Mouse (Mus musculus) limb, embryonic 13.5 days (tissue): ENCODE measurements around the gene Wbp1. TPM values are rescaled to one million over a fixed set of nuclear protein-coding genes. Genes with fewer than 3 reads are reported as not detected.
"Not testable (repeated sequence)": the region's sequence is repeated elsewhere in the genome, so short reads cannot be mapped to it uniquely, and the experiment has no call there.

Experiments used
- ATAC-seq: fragments of 200-750 bp; cut with Nextera tagmentation; 2 replicates; pipeline ENCODE4 v1.8.0; 2017; ENCODE audit warnings: low read depth, moderate number of reproducible peaks, moderate TSS enrichment; ENCODE audit not compliant: low FRiP score
- H3K27ac ChIP-seq: fragments of 300-500 bp; sonication (generic); 2 replicates; pipeline ENCODE4 v1.5.1; 2015; ENCODE audit warnings: inconsistent platforms, mild to moderate bottlenecking, moderate library complexity
- H3K27me3 ChIP-seq: fragments of 300-500 bp; sonication (generic); 2 replicates; pipeline ENCODE4 v1.6.1; 2015; ENCODE audit warnings: mild to moderate bottlenecking, inconsistent platforms
- H3K36me3 ChIP-seq: fragments of 300-500 bp; sonication (generic); 2 replicates; pipeline ENCODE4 v1.6.1; 2015; ENCODE audit warnings: inconsistent platforms, mild to moderate bottlenecking, moderate library complexity
- H3K4me1 ChIP-seq: fragments of 300-500 bp; sonication (generic); 2 replicates; pipeline ENCODE4 v1.6.1; 2015; ENCODE audit warnings: inconsistent platforms
- H3K4me2 ChIP-seq: fragments of 300-500 bp; sonication (generic); replicated peaks from 2 replicates; pipeline ENCODE4 v1.6.1; 2015; ENCODE audit warnings: inconsistent platforms, mild to moderate bottlenecking, moderate library complexity
- H3K4me3 ChIP-seq: fragments of 300-500 bp; sonication (generic); 2 replicates; pipeline ENCODE4 v1.5.1; 2015; ENCODE audit warnings: moderate library complexity, mild to moderate bottlenecking, inconsistent platforms
- H3K9ac ChIP-seq: fragments of 300-500 bp; sonication (generic); 2 replicates; pipeline ENCODE4 v1.6.1; 2015; ENCODE audit warnings: mild to moderate bottlenecking, inconsistent platforms
- H3K9me3 ChIP-seq: fragments of 300-500 bp; sonication (generic); 2 replicates; pipeline ENCODE4 v1.6.1; 2016; ENCODE audit warnings: inconsistent platforms
- WGBS: fragments of 180-500 bp; shearing (Covaris S2); methylation state at CpG from one replicate; pipeline ENCODE4 v1.1.7; 2015; 5-methylcytosine and 5-hydroxymethylcytosine counted together
- polyA plus RNA-seq: library from polyadenylated mRNA; unstranded; fragments of >200 nt; fragmentation: Nextera tagmentation; extraction: Ambion mirVana; gene quantifications from 2 replicates; pipeline ENCODE4 v1.2.1, GENCODE M21; 2015

Wbp1 gene
- 161 and 169 TPM in 2 replicates for polyA plus RNA-seq

DNA sequence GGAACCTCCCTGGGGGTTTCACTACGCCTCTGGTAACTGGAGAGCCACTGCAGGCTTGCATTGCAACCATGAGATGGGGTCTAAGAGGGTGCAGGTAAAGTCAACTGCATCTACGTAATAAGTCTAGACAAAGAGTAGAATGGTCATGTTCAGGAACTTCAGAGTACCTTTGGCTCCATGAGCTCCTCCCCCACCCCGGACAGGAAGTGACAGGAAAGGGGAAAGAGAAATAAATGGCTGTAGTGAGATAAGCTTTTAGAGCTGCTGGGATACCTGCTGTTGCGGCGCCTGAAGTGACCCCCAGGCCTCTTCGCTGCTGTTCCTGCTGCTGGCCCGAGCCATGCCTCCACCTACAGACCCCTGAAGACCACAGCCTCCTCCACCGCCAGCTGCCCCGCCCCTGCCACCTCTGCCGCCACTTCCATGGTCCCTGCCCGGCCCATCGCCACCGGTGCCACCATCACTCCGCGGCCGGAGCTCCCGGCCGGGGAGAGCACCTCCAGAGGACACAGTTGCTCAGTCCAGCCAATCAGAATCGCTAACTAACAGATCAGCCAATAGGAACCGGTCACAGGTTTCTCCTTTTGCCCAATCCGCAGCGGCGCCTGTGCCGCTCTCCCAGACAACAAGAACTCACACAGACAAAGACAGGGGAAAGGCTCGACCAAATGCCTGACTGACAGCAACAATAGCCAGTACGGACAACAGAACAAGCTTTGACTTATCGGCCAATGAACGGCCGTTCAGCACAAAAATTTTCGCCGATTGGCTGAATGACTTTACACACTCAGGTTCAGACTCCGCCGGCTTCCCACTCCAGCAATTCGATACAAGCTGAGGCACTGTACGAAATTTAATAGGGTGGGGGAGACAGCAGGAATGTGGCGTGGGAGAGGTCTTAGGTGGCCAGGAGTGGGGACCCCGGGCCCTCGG lies at the start of gene Wbp1:
TSS of gene Wbp1 (minus strand) at position 630 of the 933 bp plus-strand sequence.
- WGBS = under 1% methylated on average over 38 of the region's 38 CpGs
- peak within 1 kb of the TSS; percentile 99 for H3K27ac ChIP-seq
- H3K4me2 ChIP-seq = peak within 1 kb of the TSS; percentile 94
- peak within 1 kb of the TSS; percentile 77 for H3K4me3 ChIP-seq
- no peaks in the 10 kb centered on the region for H3K9me3 ChIP-seq
- H3K27me3 ChIP-seq = no peaks in the 10 kb centered on the region
- peak; percentile 95 for ATAC-seq
- H3K36me3 ChIP-seq = peaks cover 33% of the 10 kb centered on the region
- peaks cover 51% of the 10 kb centered on the region for H3K4me1 ChIP-seq
- peak within 1 kb of the TSS; percentile 95 for H3K9ac ChIP-seq

DNA sequence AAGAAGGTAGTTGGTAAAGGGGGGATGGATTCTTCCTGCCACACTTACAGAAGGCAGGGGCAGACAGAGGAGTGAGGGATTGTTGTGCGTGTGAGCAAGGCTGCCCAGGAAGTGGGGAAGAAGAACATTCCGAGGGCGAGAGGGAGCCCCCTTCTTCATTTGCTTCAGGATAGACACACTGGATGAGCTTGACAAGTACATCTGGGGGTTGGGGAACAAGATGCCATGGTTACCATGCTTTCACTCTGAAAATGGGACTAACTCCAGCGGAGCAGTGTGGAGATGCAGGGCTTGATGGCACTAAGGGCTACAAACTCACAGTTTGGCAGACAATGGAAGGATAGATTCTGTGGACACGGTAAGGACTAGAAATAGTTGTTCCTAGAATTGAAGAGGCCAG lies 49.7 kb upstream of the Wbp1 start:
- Histone ChIP-seq H3K36me3 (peaks cover 3% of the 10 kb centered on the region), H3K9ac (peak overlapping the region; percentile 2; the same call in 1 of the 2 replicates), H3K9me3 (no peaks in the 10 kb centered on the region), H3K4me3 (no peak overlapping the region), H3K27me3 (no peaks in the 10 kb centered on the region), H3K27ac (no peak overlapping the region), H3K4me1 (peaks cover 29% of the 10 kb centered on the region), H3K4me2 (no peak overlapping the region)
- WGBS = 83% methylated on average over 5 of the region's 5 CpGs
- ATAC-seq = no peak

DNA sequence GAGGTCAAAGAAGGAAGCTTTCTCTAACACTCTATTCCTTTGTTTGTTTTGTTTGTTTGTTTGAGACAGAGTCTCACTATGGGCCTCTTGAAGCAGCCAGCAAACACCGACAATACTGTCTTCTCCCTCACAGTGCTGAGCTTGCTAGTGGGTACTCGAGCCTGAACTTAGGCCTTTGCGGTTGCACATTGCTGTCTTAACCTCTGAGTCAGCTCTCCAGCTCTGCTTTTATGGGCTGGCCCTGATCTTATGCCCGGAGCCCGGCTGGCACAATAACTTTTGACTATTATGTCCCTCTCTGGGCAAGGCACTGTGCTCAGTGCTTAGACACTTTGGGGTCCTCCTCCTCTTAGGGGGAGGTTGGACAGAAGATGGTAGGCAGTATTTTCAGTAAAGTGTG lies 48.5 kb upstream of the Wbp1 start:
- no peak overlapping the region for H3K4me3 ChIP-seq
- WGBS = 81% methylated on average over 5 of the region's 5 CpGs
- no peaks in the 10 kb centered on the region for H3K27me3 ChIP-seq
- ATAC-seq = no peak
- no peaks in the 10 kb centered on the region for H3K9me3 ChIP-seq
- H3K9ac ChIP-seq = peak overlapping the region; percentile 14; the same call in 1 of the 2 replicates
- peaks cover 33% of the 10 kb centered on the region for H3K4me1 ChIP-seq
- H3K36me3 ChIP-seq = no peaks in the 10 kb centered on the region
- no peak overlapping the region for H3K4me2 ChIP-seq
- no peak overlapping the region for H3K27ac ChIP-seq

- H3K27ac ChIP-seq = peak overlapping the region; percentile 80; the same call in 1 of the 2 replicates
- H3K9ac ChIP-seq = peak overlapping the region; percentile 87
- peaks cover 50% of the 10 kb centered on the region for H3K4me1 ChIP-seq
- H3K9me3 ChIP-seq = no peaks in the 10 kb centered on the region
- WGBS = under 1% methylated on average over 12 of the region's 12 CpGs
- H3K4me2 ChIP-seq = peak overlapping the region; percentile 84
- H3K36me3 ChIP-seq = no peaks in the 10 kb centered on the region
- peak; percentile 34 for ATAC-seq
- peak overlapping the region; percentile 78 for H3K4me3 ChIP-seq
- H3K27me3 ChIP-seq = peaks cover 17% of the 10 kb centered on the region
These were observed 44.9 kb upstream of the Wbp1 start for GRCm38 (mm10) chr6:83166243-83166630.

DNA sequence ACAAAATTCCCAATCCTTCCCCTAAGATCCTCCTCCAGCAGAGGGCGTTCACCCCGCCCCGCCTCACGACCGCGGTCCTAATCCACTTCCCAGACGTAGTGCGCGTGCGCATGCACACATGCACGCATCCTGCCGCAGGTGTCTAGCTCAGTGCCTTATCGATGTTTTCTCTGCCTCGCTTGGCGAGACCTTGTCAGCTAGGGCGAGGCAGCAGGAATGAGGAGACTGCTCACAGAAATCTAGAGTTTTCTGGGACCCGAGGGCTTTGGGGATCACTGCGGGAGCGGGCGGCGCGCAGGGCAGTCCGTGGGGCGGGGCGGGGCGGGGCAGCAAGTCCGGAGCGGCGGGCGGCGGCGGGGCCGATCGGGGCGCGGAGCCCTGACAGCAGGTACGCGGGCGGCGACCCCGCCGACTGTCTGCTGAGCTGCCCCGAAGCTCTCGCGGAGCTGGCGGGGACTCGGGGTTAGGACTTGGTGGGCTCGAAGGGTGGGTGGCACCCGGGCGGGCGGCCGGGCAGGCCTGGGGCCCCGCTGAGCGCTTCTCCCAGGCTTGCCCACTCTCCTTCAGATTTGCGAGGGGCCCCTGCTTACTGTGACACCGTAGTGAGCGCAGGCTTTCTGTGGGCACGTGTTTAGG lies 44.4 kb upstream of the Wbp1 start, which contains the start of gene Dctn1:
TSS of gene Dctn1 (plus strand) at position 314 of the 636 bp plus-strand sequence.
- H3K4me1 ChIP-seq = peaks cover 53% of the 10 kb centered on the region
- peak within 1 kb of the TSS; percentile 80 for H3K27ac ChIP-seq
- peak; percentile 86 for ATAC-seq
- peak within 1 kb of the TSS; percentile 84 for H3K4me2 ChIP-seq
- H3K9ac ChIP-seq = peak within 1 kb of the TSS; percentile 87
- H3K9me3 ChIP-seq = no peaks in the 10 kb centered on the region
- H3K36me3 ChIP-seq = no peaks in the 10 kb centered on the region
- under 1% methylated on average over 44 of the region's 58 CpGs for WGBS
- H3K27me3 ChIP-seq = peaks cover 23% of the 10 kb centered on the region
- peak within 1 kb of the TSS; percentile 78 for H3K4me3 ChIP-seq

GRCm38 (mm10) chr6:83165026-83165606 lies 43.8 kb upstream of the Wbp1 start:
- Histone ChIP-seq H3K4me1 (peaks cover 53% of the 10 kb centered on the region), H3K9ac (peak overlapping the region; percentile 64), H3K27ac (peak overlapping the region; percentile 56; the same call in 1 of the 2 replicates), H3K27me3 (peaks cover 29% of the 10 kb centered on the region), H3K4me2 (peak overlapping the region; percentile 84), H3K36me3 (no peaks in the 10 kb centered on the region), H3K4me3 (peak overlapping the region; percentile 78), H3K9me3 (no peaks in the 10 kb centered on the region)
- WGBS = 6% methylated on average over 6 of the region's 6 CpGs
- ATAC-seq = peak; percentile 16; the same call in 1 of the 2 replicates

DNA sequence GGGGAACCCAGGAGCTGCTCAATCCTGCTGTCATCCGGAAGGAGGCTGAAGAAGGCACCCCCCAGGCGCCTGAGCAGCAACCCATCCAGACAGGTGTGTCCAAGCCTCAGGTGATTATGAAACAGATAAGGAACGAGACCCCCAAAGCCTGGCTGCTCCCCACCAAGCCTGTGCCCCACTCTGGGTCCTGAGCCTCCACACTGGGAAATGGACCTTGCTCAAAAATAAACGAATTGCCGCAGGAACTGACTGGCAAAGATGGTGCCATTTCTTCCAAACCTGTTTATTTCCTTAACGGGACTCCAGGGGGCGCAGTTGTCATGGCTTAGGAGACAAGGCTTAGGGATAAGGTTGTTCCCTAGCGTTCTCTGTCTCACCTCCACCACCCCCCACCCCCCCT lies 41.3 kb upstream of the Wbp1 start:
- H3K4me2 ChIP-seq = peak overlapping the region; percentile 81
- peaks cover 38% of the 10 kb centered on the region for H3K4me1 ChIP-seq
- no peak for ATAC-seq
- no peaks in the 10 kb centered on the region for H3K9me3 ChIP-seq
- WGBS = 2% methylated on average over 8 of the region's 8 CpGs
- no peaks in the 10 kb centered on the region for H3K36me3 ChIP-seq
- H3K27ac ChIP-seq = no peak overlapping the region
- H3K9ac ChIP-seq = peak overlapping the region; percentile 63
- peak overlapping the region; percentile 43 for H3K4me3 ChIP-seq
- H3K27me3 ChIP-seq = peaks cover 33% of the 10 kb centered on the region

- Histone ChIP-seq H3K4me3 (peak overlapping the region; percentile 43), H3K9ac (peak overlapping the region; percentile 63), H3K27ac (no peak overlapping the region), H3K4me2 (peak overlapping the region; percentile 81), H3K27me3 (peaks cover 33% of the 10 kb centered on the region), H3K9me3 (no peaks in the 10 kb centered on the region), H3K4me1 (peaks cover 31% of the 10 kb centered on the region), H3K36me3 (no peaks in the 10 kb centered on the region)
- under 1% methylated on average over 49 of the region's 49 CpGs for WGBS
- no peak for ATAC-seq
These were observed 40.7 kb upstream of the Wbp1 start for GRCm38 (mm10) chr6:83161921-83162641.

DNA sequence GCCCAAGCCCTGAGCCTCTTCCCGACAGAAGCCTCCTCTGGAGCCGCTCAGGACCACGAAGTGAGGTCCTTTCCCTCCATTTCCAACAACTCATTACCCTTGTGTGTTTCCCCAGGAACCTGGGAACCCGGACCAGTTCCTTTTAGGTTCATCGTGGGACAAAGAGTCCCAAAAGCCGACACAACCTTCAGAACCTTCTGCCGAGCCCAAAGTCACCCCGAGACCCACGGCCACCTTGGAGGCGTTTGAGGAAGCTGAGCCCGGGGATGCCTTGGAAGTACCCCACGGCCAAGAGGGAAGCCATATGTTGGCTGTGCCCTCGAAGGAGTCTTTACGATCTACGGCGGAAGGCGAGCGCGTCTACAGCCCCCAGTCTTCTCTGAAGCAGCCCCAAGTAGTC lies 40.1 kb upstream of the Wbp1 start:
- H3K27ac ChIP-seq = no peak overlapping the region
- H3K4me3 ChIP-seq = peak overlapping the region; percentile 43
- peak overlapping the region; percentile 63; the same call in 1 of the 2 replicates for H3K9ac ChIP-seq
- peak overlapping the region; percentile 81 for H3K4me2 ChIP-seq
- no peaks in the 10 kb centered on the region for H3K9me3 ChIP-seq
- peaks cover 25% of the 10 kb centered on the region for H3K4me1 ChIP-seq
- no peaks in the 10 kb centered on the region for H3K36me3 ChIP-seq
- WGBS = 5% methylated on average over 19 of the region's 19 CpGs
- ATAC-seq = no peak
- peaks cover 33% of the 10 kb centered on the region for H3K27me3 ChIP-seq

- peaks cover 33% of the 10 kb centered on the region for H3K27me3 ChIP-seq
- not testable (repeated sequence) for H3K9ac ChIP-seq, H3K9me3 ChIP-seq, H3K36me3 ChIP-seq, H3K27ac ChIP-seq, H3K4me2 ChIP-seq, H3K4me3 ChIP-seq, ATAC-seq
- 32% methylated on average over 3 of the region's 3 CpGs for WGBS
- H3K4me1 ChIP-seq = peaks cover 29% of the 10 kb centered on the region
These were observed 38.1 kb upstream of the Wbp1 start for GRCm38 (mm10) chr6:83159456-83159855.

- ATAC-seq = peak; percentile 89
- Histone ChIP-seq H3K4me3 (peak within 1 kb of the TSS; percentile 52), H3K4me2 (peak within 1 kb of the TSS; percentile 87), H3K9ac (peak within 1 kb of the TSS; percentile 66), H3K36me3 (peaks cover 23% of the 10 kb centered on the region), H3K27ac (no peak within 1 kb of the TSS), H3K4me1 (peaks cover 14% of the 10 kb centered on the region), H3K9me3 (no peaks in the 10 kb centered on the region), H3K27me3 (peaks cover 16% of the 10 kb centered on the region)
- WGBS = 2% methylated on average over 32 of the region's 32 CpGs
These were observed 34.9 kb upstream of the Wbp1 start, which contains the start of the genes Wdr54 and 1700003E16Rik for GRCm38 (mm10) chr6:83156259-83156684. Gene Wdr54, minus strand, starts transcription at chr6:83156397. Gene 1700003E16Rik, plus strand, starts transcription at chr6:83156404.
